Mouse (Mus musculus) cerebral cortex, adult 2 months (tissue): ENCODE data around the gene Ikzf3.

ENCODE experiments used
- WGBS: fragments of 180-500 bp; shearing (Covaris S2); methylation state at CpG from one replicate; pipeline ENCODE4 v1.1.7; 2018; 5-methylcytosine and 5-hydroxymethylcytosine counted together

Gene Ikzf3

DNA sequence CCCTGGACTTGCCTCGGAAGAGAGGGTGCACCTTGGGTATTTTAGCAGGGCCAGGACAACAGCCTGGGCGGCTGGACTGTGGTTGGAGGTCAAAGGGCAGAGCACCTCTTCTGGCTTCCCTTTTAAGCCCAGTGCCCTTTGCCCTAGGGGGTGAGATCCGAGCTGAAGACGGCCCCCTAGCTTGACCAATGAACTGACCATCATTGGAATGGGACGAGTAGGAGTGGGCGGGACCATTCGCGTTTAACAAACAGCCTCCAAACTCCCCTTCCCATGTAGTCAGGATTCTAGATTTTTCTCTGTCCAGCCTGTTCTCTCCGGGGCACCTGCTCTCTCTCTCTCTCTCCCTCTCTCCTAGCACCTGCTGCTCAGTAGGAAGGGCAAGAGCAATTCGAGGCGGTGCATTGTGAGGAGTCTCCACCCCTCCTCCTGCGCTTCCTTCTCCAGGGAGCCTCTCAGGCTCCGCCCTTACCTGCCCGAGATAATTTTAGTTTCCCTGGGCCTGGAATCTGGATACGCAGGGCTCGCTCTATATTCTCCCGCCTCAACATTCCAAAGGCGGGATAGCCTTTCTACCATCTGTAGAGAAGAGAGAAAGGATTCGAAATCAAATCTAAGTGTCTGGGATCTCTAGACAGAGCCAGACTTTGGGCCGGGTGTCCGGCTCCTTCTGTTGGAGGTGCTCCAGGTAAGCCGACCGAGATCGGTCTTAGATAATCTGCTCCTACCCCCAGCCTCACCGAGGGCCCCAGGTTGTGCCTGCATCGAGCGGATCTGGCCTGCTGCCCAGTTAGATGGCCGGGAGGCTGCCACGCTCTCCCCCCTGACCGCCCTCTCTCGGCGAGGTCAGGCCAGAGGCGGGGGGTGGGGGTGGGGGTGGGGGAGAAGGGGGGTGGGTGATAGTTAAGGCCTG lies 99.0 kb downstream of the Ikzf3 start:
- WGBS, result 9% methylated on average over 32 of the region's 33 CpGs

DNA sequence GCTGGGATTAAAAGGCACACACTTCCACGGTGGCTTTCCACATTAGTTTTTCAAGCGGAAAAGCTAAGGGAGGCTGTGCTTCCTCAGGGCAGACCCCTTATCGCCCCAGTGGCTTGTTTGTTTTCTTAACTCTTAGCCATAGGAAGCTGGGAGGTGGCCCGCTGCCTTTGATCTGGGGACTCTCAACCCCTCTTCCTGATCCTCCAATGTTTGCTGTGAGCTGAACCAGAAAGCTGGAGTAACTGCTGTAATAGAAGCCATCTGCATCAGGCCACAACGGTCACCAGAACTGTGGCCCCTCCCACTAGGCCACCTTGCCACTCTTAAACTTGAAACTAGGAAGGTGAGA lies 99.6 kb downstream of the Ikzf3 start, which contains the start of gene Grb7:
TSS of gene Grb7 (plus strand) at position 182 of the 349 bp plus-strand sequence.
- 53% methylated on average over 5 of the region's 5 CpGs for WGBS

DNA sequence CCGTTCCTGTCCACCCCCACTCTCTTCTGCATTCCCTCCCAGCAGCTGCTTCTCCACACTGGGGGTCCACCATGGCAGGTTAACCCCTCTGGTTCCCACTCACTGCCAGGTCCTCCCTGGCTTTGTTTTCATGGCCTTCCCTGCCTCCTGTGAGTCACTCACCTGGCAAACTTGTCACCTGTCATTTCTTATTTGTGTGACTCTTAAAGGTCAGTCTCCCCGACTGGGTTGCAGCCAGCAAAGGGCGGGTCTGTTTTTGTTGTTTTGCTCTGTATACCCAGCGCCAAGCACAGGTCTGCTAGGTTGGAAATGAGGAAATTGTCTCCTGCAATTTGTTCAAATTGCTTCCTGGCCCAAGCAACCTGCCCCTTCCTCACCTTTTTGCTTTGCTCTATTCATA lies 100.2 kb downstream of the Ikzf3 start:
- WGBS, result 71% methylated on average over 4 of the region's 4 CpGs

DNA sequence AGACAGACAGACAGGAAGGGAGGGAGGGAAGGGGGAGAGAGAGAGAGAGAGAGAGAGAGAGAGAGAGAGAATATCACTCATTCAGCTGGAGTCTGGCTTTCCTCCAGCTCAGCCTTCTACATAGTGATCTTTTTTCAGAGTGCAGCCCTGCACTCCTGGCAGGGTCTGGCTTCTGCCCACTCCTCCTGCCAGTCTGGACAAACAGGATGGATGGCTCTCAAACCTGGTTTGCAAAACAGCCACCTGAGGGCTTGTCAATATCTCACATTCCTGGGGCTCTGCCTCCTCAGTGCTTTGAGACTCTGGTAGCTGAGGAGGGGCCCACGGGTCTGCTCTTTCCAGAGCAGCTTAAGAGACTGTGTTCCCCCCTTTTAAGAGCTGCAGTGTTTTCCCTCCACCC lies 100.6 kb downstream of the Ikzf3 start:
- WGBS, result 54% methylated on average over 1 of the region's 1 CpGs

DNA sequence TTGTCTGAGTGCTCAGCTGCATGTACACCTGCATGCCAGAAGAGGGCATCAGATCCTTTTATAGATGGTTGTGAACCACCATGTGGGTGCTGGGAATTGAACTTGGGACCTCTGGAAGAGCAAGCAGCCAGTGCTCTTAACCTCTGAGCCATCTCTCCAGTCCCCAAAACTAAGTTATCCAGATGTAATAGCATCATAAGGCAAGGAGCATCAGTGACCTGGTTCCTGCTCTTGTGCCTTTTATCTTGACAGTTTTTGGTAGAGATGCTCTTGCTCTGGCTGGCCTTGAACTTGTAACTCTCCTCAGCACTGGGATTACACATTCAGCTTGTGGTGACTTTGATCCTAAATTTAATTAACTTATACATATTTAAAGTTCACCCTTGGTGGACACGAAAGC lies 102.1 kb downstream of the Ikzf3 start:
- WGBS, result 100% methylated on average over 1 of the region's 1 CpGs

DNA sequence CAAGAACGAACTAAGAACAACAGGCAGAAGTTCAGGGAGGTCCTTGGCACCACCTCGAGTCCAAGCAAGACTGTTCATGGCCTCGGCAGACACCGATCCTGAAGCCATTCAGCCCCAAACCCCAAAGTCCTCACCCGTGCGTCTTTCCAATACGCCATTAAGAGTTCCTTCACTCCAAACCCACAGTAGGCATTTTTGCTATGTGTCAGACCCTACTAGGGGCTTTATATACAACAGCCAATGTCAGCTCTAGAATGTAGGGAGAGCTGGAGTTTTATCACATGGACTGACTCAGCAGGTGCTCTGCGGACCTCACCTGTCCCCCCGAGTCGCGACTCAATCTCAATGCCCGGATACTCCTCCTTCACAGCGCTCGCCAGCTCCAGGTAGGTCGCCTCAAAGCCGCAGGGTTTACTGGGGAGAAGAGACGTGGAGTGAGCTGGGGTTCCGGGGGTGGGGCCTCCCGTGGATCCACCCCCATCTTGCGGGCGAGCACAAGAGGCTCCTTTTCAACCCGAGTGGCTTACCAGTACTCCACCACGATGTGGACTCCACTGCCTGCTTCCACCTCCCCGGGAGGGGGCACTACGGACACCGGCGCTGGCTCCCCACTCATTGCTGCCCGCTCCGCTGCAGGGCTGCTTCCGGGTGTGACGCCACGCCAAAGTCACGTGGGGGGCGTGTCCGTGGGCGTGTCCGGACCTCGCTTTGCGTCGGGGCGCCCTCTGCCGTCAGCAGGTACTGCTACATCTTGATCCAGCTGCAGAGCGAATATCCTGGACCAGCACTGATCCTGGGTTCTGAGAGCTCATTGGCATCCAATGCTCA lies 107.3 kb downstream of the Ikzf3 start, which contains the start of gene Mien1:
TSS of gene Mien1 (minus strand) at position 661 of the 828 bp plus-strand sequence.
- 1% methylated on average over 43 of the region's 43 CpGs for WGBS

DNA sequence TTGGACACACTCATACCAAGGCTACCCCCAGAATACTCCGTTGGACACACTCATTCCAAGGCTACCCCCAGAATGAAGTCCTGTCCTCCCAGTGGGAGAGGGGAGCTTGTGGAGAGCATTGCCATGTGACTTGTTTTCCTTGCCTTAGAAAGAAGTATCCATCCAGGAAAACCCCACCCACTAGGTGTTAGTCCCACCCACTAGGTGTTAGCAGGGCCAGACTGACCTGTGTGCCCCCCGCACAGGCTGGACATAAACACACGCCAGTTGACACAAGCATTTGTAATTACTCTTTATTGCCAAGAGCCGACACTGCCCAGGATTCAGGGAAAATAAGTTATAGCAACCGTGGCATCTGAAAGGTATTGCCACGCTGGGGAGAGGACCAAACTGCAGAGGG lies 108.4 kb downstream of the Ikzf3 start:
- WGBS, result 90% methylated on average over 6 of the region's 6 CpGs

DNA sequence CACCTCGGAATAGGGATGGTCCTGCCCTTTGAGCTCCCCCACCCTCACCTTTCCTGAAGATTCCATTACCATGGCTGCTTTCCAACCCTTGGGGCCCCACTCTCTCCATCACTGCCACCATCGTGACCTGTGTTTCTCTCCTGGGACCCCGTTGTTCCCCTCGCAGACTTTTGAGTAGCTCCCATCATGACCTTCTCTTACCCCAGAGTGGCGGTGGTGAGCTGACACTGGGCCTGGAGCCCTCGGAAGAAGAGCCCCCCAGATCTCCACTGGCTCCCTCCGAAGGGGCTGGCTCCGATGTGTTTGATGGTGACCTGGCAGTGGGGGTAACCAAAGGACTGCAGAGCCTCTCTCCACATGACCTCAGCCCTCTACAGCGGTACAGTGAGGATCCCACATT lies 110.1 kb downstream of the Ikzf3 start:
- 87% methylated on average over 9 of the region's 9 CpGs for WGBS

DNA sequence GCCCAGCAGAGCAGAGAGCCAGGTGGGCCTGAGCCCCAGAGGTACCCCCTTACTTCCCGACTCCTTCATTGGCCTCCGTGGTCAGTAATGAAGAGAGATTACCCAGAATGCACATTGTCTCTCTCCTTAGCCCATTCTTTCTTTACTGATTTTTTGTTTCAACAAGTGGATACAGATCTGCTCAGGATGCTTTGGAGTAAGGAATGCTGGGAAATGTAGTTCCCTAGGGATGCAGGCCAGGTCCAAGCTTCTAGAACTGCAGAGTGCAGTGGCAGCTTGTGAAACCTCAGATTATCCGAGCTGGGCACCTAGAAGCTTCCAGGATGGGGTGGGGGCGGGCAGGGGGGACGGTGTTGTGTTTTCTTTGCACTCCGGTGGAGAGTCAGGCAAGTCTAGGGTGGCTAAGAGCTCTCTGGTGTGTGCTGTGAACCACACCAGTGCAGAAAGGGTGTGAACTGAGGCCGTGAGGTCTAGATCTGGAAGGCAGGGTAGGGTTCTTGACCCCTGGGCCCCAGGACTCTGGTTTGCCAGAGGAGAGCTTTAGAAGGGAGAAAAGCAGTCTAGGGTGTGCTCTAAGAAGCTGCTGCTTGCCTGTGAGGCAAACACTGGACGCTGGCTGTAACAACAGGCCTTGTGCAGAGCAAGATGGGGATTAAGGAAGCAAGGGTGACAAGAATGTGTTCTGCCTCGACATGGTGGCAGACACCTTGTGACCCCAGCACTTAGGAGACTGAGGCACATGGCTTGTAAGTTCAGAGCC lies 113.9 kb downstream of the Ikzf3 start:
- WGBS, result 85% methylated on average over 9 of the region's 9 CpGs

DNA sequence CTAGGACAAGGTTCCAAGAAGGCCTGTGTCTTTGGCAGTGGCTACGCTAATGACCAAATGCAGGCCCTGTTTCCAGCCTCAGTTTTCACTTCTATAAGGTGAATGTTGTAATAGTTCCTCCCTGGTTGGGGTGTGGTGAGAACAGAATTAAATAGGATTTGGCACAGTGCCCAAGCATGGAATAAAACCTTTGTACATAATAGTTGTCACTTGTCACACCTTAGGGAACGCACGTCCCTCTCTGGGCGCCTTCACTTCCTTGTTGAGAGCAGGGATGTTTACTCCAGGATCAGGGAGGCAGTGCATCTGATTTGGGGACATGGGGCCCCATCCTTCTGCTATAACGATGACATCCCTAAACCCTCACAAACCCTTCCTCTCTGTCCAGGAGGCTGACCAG lies 117.4 kb downstream of the Ikzf3 start:
- WGBS, result 85% methylated on average over 5 of the region's 5 CpGs

DNA sequence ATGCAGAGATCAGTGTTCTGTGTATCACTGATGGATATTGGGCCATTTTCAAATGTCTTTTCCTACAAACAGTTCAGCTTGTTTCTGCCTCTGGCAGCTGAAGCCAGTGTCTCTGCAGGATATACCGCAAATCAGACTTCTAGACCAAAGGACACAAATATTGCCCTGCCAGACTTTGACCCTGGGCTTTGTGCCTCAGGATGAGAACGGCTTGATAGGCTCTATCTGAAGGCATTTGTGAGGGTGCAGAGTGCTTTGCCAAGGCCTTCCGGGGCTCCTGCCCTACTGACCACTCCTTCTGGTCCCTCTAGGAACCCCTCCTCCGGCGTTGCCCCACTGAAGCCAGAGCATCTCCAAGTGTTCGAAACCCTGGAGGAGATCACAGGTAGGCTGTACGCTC lies 119.2 kb downstream of the Ikzf3 start:
- WGBS, result 94% methylated on average over 7 of the region's 7 CpGs

DNA sequence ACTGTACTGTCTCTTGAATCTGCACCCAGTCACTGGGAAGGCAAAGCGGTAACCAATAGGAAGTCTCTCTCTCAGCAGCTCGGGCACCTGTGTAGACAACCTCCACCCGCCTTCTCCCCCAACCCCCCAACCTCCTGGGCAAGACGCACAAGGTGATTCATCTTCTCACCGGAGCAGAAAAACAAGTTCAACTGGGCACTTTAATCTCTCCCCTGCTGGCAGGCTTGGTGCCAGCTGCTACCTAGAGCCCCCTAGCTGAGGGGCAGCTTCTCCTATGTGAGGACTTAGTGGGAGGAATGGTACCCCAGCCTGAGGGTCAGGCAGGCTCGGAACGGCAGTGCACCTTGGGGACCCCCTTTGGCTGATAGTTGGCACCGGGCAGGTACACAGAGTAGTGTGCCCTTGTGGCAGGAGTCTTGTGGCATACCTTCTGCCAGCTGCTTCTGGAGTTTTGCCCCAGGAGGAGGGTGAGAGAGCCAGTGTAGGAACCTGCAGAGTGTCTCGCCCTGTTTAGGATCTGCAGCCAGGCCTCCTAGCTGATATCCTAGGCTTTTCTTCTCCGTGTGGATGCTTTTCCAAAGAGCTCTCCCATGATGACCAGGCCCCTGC lies 126.8 kb downstream of the Ikzf3 start:
- 73% methylated on average over 10 of the region's 10 CpGs for WGBS

DNA sequence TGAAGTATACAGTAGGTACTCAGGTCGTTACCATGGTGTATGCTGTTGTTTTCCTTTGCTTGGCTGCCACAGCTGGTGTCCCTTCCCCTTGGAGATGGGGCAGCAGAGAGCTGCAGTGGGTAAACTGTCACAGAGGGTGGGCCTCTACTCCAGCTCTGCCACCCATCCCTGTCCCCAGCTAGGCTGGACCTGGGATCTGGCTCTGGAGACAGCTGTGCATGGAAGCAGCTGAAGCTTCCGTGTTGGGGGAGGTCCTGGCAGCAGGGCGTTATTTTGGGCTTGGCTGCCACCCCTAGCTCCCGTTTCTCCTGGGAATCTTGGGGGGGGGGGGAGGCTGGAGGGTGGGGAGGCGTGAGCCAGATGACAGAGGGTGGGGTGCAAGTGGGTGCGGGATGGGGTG lies 127.6 kb downstream of the Ikzf3 start:
- 33% methylated on average over 5 of the region's 6 CpGs for WGBS

DNA sequence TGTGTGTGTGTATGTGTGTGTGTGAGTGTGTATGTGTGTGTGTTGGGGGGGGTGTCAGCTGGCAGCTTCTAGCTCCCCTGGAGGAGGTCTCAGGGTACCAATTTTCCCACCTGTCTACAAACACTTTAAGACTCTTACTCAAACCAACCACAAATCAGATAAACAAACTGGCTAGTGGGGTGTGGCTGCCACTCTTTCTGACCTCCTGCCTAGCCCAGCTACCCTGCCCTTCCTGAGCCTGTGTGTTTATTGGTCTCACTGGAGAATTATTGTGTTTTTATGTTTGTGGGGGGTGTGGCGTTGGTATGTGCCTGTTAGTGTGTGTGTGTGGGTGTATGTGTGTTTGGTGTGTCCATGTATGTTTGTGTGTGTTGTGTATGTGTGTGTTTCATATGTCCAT lies 128.8 kb downstream of the Ikzf3 start:
- WGBS, result 78% methylated on average over 1 of the region's 1 CpGs
